Mouse (Mus musculus) neural tube, embryonic 14.5 days (tissue): ENCODE data around the gene Aatf. TPM values are rescaled to one million over a fixed set of nuclear protein-coding genes. Genes with fewer than 3 reads are reported as not detected.

Experiments
- ATAC-seq: fragments of 200-750 bp; cut with Nextera tagmentation; 2 replicates; pipeline ENCODE4 v1.8.0; 2017; ENCODE audit warnings: low read depth, mild to moderate bottlenecking, moderate TSS enrichment, moderate library complexity
- H3K27ac ChIP-seq: fragments of 300-500 bp; sonication (generic); 2 replicates; pipeline ENCODE4 v1.5.1; 2014; ENCODE audit warnings: low read depth, mild to moderate bottlenecking, control low read depth, low read length, moderate library complexity, mixed read lengths
- H3K27me3 ChIP-seq: fragments of 300-500 bp; sonication (generic); 2 replicates; pipeline ENCODE4 v1.6.1; 2014; ENCODE audit warnings: low read length; ENCODE audit not compliant: control insufficient read depth, insufficient read depth
- H3K36me3 ChIP-seq: fragments of 300-500 bp; sonication (generic); 2 replicates; pipeline ENCODE4 v1.6.1; 2014; ENCODE audit warnings: low read length, mixed read lengths; ENCODE audit not compliant: control insufficient read depth, insufficient read depth
- H3K4me1 ChIP-seq: fragments of 300-500 bp; sonication (generic); 2 replicates; pipeline ENCODE4 v1.6.1; 2014; ENCODE audit warnings: low read length; ENCODE audit not compliant: control insufficient read depth, insufficient read depth
- H3K4me2 ChIP-seq: fragments of 300-500 bp; sonication (generic); 2 replicates; pipeline ENCODE4 v1.6.1; 2014; ENCODE audit warnings: mild to moderate bottlenecking, low read depth, low read length, control low read depth
- H3K4me3 ChIP-seq: fragments of 300-500 bp; sonication (generic); 2 replicates; pipeline ENCODE4 v1.5.1; 2014; ENCODE audit warnings: low read depth, low read length, control low read depth, mixed read lengths
- H3K9ac ChIP-seq: fragments of 300-500 bp; sonication (generic); replicated peaks from 2 replicates; pipeline ENCODE4 v1.6.1; 2014; ENCODE audit warnings: low read depth, mild to moderate bottlenecking, control low read depth, low read length, mixed read lengths
- H3K9me3 ChIP-seq: fragments of 300-500 bp; sonication (generic); 2 replicates; pipeline ENCODE4 v1.6.1; 2016; ENCODE audit warnings: low read length; ENCODE audit not compliant: control insufficient read depth
- WGBS: fragments of 180-500 bp; shearing (Covaris S2); extraction: QIAGEN DNeasy Blood & Tissue Kit; methylation state at CpG from one replicate; pipeline ENCODE4 v1.1.7; 2014; 5-methylcytosine and 5-hydroxymethylcytosine counted together
- polyA plus RNA-seq: library from polyadenylated mRNA; unstranded; fragments of >200 nt; fragmentation: Nextera tagmentation; extraction: Ambion mirVana; gene quantifications from 2 replicates; pipeline ENCODE4 v1.2.1, GENCODE M21; 2014

The Aatf gene
- polyA plus RNA-seq, 1 experiment from 2014 or later: 44.1 TPM

GRCm38 (mm10) chr11:84529797-84530703 lies 16.7 kb upstream of the Aatf start:
- Histone ChIP-seq H3K4me2 (peak overlapping the region; percentile 50), H3K9me3 (no peaks in the 10 kb centered on the region), H3K4me1 (peaks cover 6% of the 10 kb centered on the region; the same call in 1 of the 2 replicates), H3K27ac (peak overlapping the region; percentile 88), H3K9ac (peak overlapping the region; percentile 64), H3K36me3 (no peaks in the 10 kb centered on the region), H3K4me3 (peak overlapping the region; percentile 34), H3K27me3 (peaks cover 17% of the 10 kb centered on the region)
- WGBS: 6% methylated on average over 14 of the region's 14 CpGs
- ATAC-seq: no peak; the same call in 1 of the 2 replicates

- H3K9ac ChIP-seq: peak overlapping the region; percentile 64
- H3K27me3 ChIP-seq: peaks cover 17% of the 10 kb centered on the region
- H3K9me3 ChIP-seq: no peaks in the 10 kb centered on the region
- no peaks in the 10 kb centered on the region for H3K36me3 ChIP-seq
- WGBS: under 1% methylated on average over 24 of the region's 24 CpGs
- ATAC-seq: no peak
- H3K4me2 ChIP-seq: peak overlapping the region; percentile 50
- peak overlapping the region; percentile 34 for H3K4me3 ChIP-seq
- peaks cover 6% of the 10 kb centered on the region; the same call in 1 of the 2 replicates for H3K4me1 ChIP-seq
- H3K27ac ChIP-seq: peak overlapping the region; percentile 88
Measured at GRCm38 (mm10) chr11:84529143-84529755, 15.9 kb upstream of the Aatf start.

GRCm38 (mm10) chr11:84526976-84527860 lies 13.9 kb upstream of the Aatf start:
- peak overlapping the region; percentile 43 for H3K4me3 ChIP-seq
- peaks cover 22% of the 10 kb centered on the region for H3K27me3 ChIP-seq
- peaks cover 6% of the 10 kb centered on the region; the same call in 1 of the 2 replicates for H3K4me1 ChIP-seq
- H3K27ac ChIP-seq: peak overlapping the region; percentile 88
- no peaks in the 10 kb centered on the region for H3K9me3 ChIP-seq
- peak overlapping the region; percentile 50 for H3K4me2 ChIP-seq
- H3K36me3 ChIP-seq: no peaks in the 10 kb centered on the region
- 1% methylated on average over 29 of the region's 29 CpGs for WGBS
- H3K9ac ChIP-seq: peak overlapping the region; percentile 64
- ATAC-seq: no peak

- Histone ChIP-seq H3K9me3 (no peaks in the 10 kb centered on the region), H3K9ac (peak overlapping the region; percentile 64), H3K36me3 (no peaks in the 10 kb centered on the region), H3K4me1 (peaks cover 6% of the 10 kb centered on the region; the same call in 1 of the 2 replicates), H3K4me3 (peak overlapping the region; percentile 43), H3K27ac (peak overlapping the region; percentile 88), H3K4me2 (peak overlapping the region; percentile 50), H3K27me3 (peaks cover 22% of the 10 kb centered on the region)
- ATAC-seq: no peak
- WGBS: under 1% methylated on average over 10 of the region's 10 CpGs
Measured at GRCm38 (mm10) chr11:84526451-84526850, 13.1 kb upstream of the Aatf start.

- H3K36me3 ChIP-seq: no peaks in the 10 kb centered on the region
- peak within 1 kb of the TSS; percentile 43 for H3K4me3 ChIP-seq
- H3K27ac ChIP-seq: peak within 1 kb of the TSS; percentile 88
- peaks cover 24% of the 10 kb centered on the region for H3K27me3 ChIP-seq
- peaks cover 6% of the 10 kb centered on the region; the same call in 1 of the 2 replicates for H3K4me1 ChIP-seq
- ATAC-seq: peak; percentile 90
- peak within 1 kb of the TSS; percentile 50 for H3K4me2 ChIP-seq
- under 1% methylated on average over 64 of the region's 64 CpGs for WGBS
- H3K9me3 ChIP-seq: no peaks in the 10 kb centered on the region
- peak within 1 kb of the TSS; percentile 64 for H3K9ac ChIP-seq
Measured at GRCm38 (mm10) chr11:84525421-84526274, 12.3 kb upstream of the Aatf start, which contains the start of gene Lhx1. Lhx1 (minus strand) TSS chr11:84525535.

GRCm38 (mm10) chr11:84524511-84525270 lies 11.4 kb upstream of the Aatf start:
- H3K4me2 ChIP-seq: peak overlapping the region; percentile 50
- no peaks in the 10 kb centered on the region for H3K9me3 ChIP-seq
- H3K9ac ChIP-seq: peak overlapping the region; percentile 64
- peak overlapping the region; percentile 43 for H3K4me3 ChIP-seq
- ATAC-seq: no peak; the same call in 1 of the 2 replicates
- no peaks in the 10 kb centered on the region for H3K36me3 ChIP-seq
- 0 out of 2 replicates have a peak, but pooled peaks cover 6% of the 10 kb centered on the region for H3K4me1 ChIP-seq
- under 1% methylated on average over 48 of the region's 48 CpGs for WGBS
- H3K27ac ChIP-seq: peak overlapping the region; percentile 88
- peaks cover 28% of the 10 kb centered on the region for H3K27me3 ChIP-seq

GRCm38 (mm10) chr11:84523841-84524510 lies 10.7 kb upstream of the Aatf start:
- Histone ChIP-seq H3K4me3 (peak overlapping the region; percentile 43), H3K4me2 (peak overlapping the region; percentile 50), H3K9ac (peak overlapping the region; percentile 64), H3K9me3 (no peaks in the 10 kb centered on the region), H3K36me3 (no peaks in the 10 kb centered on the region), H3K27me3 (peaks cover 28% of the 10 kb centered on the region), H3K27ac (peak overlapping the region; percentile 88), H3K4me1 (0 out of 2 replicates have a peak, but pooled peaks cover 6% of the 10 kb centered on the region)
- WGBS: 0% methylated on average over 35 of the region's 35 CpGs
- no peak for ATAC-seq
